Mouse (Mus musculus) embryo, embryonic 11.5 days (tissue): ENCODE data around the gene Snx18.

Experiments used
- DNase-seq: peaks from one replicate; pipeline ENCODE4 v3.0.0-alpha.2; 2012; ENCODE audit warnings: low read depth, low spot score

The Snx18 gene

GRCm38 (mm10) chr13:113597616-113598015 lies 20.7 kb downstream of the Snx18 start:
- DNase-seq, result no peak

GRCm38 (mm10) chr13:113596821-113597541 lies 21.4 kb downstream of the Snx18 start:
- no peak for DNase-seq

- no peak for DNase-seq
These were observed 22.4 kb downstream of the Snx18 start for GRCm38 (mm10) chr13:113595987-113596386.

- DNase-seq, result no peak
These were observed 23.1 kb downstream of the Snx18 start for GRCm38 (mm10) chr13:113595219-113595618.

GRCm38 (mm10) chr13:113594361-113594760 lies 24.0 kb downstream of the Snx18 start:
- DNase-seq, result no peak

GRCm38 (mm10) chr13:113593711-113594110 lies 24.7 kb downstream of the Snx18 start:
- no peak for DNase-seq

- no peak for DNase-seq
These were observed 25.6 kb downstream of the Snx18 start for GRCm38 (mm10) chr13:113592703-113593200.

GRCm38 (mm10) chr13:113591336-113591735 lies 27.0 kb downstream of the Snx18 start:
- DNase-seq, result no peak

GRCm38 (mm10) chr13:113590216-113590615 lies 28.1 kb downstream of the Snx18 start:
- DNase-seq, result no peak

- DNase-seq, result no peak
These were observed 28.9 kb downstream of the Snx18 start for GRCm38 (mm10) chr13:113589499-113589898.

GRCm38 (mm10) chr13:113587200-113587936 lies 31.0 kb downstream of the Snx18 start:
- peak; percentile 37 for DNase-seq

- no peak for DNase-seq
These were observed 32.8 kb downstream of the Snx18 start for GRCm38 (mm10) chr13:113585606-113586005.

- DNase-seq, result no peak
These were observed 33.9 kb downstream of the Snx18 start for GRCm38 (mm10) chr13:113584431-113584830.

GRCm38 (mm10) chr13:113583563-113583962 lies 34.8 kb downstream of the Snx18 start:
- DNase-seq, result no peak

- no peak for DNase-seq
These were observed 36.3 kb downstream of the Snx18 start for GRCm38 (mm10) chr13:113582024-113582423.

GRCm38 (mm10) chr13:113581436-113581835 lies 36.9 kb downstream of the Snx18 start:
- DNase-seq, result no peak

- no peak for DNase-seq
These were observed 38.0 kb downstream of the Snx18 start for GRCm38 (mm10) chr13:113580400-113580790.

GRCm38 (mm10) chr13:113579788-113580399 lies 38.5 kb downstream of the Snx18 start:
- DNase-seq, result no peak

GRCm38 (mm10) chr13:113574232-113574631 lies 44.1 kb downstream of the Snx18 start:
- DNase-seq, result no peak

GRCm38 (mm10) chr13:113573377-113573776 lies 45.0 kb downstream of the Snx18 start:
- no peak for DNase-seq

GRCm38 (mm10) chr13:113572046-113572686 lies 46.2 kb downstream of the Snx18 start:
- no peak for DNase-seq

- DNase-seq, result no peak
These were observed 48.8 kb downstream of the Snx18 start for GRCm38 (mm10) chr13:113569526-113569925.
